Mouse (Mus musculus) forelimb bud, embryonic 11.5 days (tissue): ENCODE results near the gene Gm7534.
"Not testable (repeated sequence)": the region's sequence is repeated elsewhere in the genome, so short reads cannot be mapped to it uniquely, and the experiment has no call there.

ENCODE experiments used
- DNase-seq: peaks from one replicate; pipeline ENCODE4 v3.0.0-alpha.2; 2012; ENCODE audit warnings: low read depth, low spot score

Gm7534 gene

GRCm38 (mm10) chr4:134203340-134203896, 614 bp upstream of the Gm7534 start:
- DNase-seq: no peak

DNA sequence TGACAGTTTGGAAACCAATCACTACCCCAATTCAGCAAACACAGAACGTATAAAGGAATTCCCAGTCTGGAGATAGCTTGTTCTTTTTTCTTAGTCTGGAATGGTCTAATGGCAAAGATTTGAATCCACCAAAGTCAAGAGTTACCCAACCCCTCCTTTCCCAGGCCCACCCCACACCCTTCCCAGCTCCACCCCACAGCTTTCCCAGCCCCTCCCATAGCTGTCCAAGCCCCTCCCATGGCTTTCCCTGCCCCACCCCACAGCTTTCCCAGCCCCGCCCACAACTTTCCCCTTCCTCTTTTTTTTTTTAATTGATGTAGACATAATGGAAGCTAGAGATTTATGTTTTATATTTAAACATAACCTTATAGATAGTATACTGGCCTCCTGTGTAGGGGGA, 3.4 kb downstream of the Gm7534 start:
- DNase-seq: no peak

DNA sequence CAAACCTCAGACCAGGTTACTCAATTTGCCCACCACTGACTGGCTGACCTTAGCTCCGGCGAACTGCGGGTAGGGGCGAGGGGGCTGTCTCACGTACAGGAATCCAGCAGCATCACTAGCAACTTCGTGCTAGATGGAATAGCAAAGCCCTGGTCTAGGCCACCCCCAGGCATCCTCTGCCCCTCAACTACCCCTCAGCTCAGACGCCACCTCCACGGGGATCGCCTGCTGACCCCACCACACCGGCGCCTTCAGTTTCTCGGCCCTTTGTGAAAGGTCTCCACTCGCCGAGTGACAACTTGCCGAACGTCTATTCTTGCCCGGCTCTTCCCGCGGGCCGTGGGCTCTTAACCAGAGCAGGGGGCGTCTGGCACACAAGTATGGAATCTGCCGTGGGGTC, 16.5 kb downstream of the Gm7534 start:
- no peak for DNase-seq

DNA sequence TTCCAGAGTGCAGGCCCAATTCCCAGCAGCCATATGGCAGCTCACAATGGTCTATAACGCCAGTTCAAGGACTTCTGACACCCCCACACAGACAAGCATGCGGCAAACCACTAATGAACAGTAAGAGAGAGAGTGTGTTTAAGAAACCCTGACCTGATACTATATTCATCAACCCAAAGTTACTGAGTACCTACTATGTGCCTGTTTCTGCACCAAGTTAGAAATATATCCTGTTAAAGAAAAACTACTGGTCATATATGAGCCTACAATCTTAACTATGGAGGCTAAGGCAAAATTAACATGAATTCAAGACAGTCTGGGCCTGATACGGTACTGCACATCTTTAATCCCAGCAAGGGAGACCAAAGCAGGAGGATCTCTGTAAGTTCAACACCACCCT, 17.2 kb downstream of the Gm7534 start:
- DNase-seq: no peak

DNA sequence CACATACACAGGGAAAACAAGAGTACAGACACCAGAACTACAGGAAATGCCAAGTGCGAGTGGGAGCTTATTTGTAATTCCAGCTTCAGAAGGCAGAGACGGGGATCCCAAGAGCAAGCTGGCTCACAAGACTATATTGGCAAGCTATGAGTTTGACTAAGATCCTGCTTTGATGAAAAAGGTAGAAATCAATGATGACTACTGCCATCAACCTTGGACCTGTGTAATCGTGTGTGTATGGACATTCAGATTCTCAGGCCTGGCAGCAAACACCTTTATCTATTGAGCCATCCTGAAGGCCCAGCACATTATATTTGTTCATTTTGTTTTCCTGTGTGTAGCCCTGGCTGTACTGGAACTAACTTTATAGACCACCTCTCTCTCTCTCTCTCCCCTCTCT, 19.1 kb downstream of the Gm7534 start:
- no peak for DNase-seq

DNA sequence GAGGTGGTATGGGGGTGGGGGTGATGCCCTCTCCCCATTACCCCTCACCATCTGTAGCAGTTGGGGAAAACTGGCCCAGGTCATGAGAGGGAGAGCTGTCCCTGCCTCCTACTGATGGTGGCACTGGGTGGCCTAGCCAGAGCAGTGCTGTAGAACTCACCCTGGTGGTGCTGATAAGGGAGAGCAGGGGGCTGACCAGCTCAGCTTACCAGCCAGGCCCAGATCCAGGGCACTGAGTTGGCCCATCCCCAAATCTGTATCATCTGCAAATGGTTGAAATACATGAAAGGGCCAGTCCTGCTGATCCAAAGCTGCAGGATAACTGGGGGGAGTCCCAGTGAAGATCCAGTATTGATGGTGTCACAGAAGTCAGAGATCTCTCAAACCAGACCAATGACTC, 21.0 kb downstream of the Gm7534 start:
- no peak for DNase-seq

DNA sequence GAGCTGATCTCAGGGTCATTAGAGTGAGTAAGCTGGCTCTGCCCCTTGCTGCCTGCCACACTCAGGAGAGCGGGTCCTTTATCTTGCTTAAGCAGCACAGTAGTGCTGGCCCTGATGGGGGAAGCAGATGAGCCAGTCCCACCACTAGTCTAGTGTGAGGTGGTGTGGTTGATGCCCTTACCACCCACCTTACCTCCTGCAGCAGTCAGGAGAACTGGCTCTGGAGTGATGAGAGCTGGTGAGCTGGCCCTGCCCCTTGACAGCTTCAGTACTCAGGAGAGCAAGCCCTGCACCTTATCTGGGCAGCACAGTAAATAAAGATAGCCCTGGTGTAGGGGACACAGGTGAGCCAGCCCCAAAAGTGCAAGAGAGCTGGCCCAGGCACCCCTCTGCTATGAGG, 21.7 kb downstream of the Gm7534 start:
- no peak for DNase-seq

GRCm38 (mm10) chr4:134172391-134172790, 30.4 kb downstream of the Gm7534 start:
- no peak for DNase-seq

GRCm38 (mm10) chr4:134166906-134167305, 35.9 kb downstream of the Gm7534 start:
- no peak for DNase-seq

GRCm38 (mm10) chr4:134165548-134166465, 37.0 kb downstream of the Gm7534 start:
- no peak for DNase-seq

- DNase-seq: no peak
These were observed 37.8 kb downstream of the Gm7534 start for GRCm38 (mm10) chr4:134165024-134165423.

DNA sequence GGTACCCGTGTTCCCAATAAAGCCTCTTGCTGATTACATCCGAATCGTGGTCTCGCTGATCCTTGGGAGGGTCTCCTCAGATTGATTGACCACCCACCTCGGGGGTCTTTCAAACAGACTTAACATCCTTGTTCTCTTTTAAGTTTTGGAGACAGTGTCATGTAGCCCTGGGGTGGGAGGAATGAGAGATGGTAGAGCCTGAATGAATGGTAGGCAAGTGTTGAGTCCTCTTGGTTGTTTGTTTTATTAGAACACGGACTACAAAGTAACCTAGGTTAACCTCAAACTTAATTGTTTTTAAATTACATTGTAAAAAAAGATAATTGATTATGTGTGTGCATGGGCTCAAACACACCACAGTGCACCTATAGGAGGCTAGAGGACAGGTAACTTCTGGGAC, 38.2 kb downstream of the Gm7534 start:
- DNase-seq: no peak

- DNase-seq: not testable (repeated sequence)
These were observed 42.7 kb downstream of the Gm7534 start for GRCm38 (mm10) chr4:134160071-134160470.

DNA sequence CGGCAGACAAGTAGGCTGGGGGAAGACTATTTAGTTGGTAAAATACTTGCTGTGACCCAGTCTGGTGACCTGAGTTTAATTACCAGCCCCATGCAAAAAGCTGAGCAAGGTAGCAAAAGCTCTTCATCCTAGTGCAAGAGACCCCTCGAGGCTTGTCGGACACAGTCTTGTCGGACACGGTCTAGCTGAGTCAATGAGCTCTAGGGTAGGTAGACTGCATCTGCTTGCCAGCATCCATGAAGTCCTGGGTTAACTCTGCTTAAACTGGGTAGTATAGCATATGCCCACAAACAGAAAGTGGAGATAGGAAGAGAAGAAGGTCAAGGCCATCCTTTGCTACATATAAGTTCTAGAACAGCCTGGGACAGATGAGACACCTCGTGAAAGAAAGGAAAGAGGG, 44.0 kb downstream of the Gm7534 start:
- no peak for DNase-seq

DNA sequence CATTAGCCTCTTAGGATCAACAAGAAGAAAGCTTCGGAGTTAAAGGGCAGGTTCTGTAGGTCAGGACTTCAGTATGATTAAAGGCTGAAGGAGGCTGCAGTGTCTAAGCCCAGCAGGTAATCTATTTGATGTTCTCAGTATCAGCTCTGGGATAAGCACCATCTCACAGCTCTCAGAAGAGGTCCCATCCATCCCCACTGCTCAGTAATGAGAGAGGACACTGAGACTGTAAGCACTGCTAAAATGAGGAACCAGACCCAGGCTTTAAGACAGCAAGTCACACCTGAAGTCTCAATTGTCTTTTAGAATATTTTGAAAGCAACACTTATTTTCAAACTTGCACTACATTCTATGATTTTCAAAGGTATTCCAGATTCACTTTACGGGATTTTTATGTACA, 45.2 kb downstream of the Gm7534 start:
- DNase-seq: no peak

DNA sequence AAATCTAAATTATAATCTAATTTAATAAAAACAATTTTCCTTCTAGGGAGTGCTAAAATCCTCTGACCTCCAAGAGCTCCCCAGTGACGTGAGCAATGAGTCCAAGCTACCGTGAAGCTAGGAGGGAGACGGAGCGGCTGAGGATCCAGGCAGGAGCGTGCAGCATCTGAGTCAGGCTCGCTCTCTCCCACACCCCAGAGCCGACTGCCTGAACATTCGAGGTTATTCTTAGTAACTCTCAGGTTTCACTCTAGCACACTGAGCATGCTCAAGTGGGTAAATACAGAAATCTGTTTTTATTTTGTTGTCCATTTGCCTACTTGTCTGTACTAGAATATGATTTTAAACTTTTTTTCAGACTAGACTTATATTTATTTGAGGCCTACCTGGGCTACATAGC, 46.1 kb downstream of the Gm7534 start:
- no peak for DNase-seq

DNA sequence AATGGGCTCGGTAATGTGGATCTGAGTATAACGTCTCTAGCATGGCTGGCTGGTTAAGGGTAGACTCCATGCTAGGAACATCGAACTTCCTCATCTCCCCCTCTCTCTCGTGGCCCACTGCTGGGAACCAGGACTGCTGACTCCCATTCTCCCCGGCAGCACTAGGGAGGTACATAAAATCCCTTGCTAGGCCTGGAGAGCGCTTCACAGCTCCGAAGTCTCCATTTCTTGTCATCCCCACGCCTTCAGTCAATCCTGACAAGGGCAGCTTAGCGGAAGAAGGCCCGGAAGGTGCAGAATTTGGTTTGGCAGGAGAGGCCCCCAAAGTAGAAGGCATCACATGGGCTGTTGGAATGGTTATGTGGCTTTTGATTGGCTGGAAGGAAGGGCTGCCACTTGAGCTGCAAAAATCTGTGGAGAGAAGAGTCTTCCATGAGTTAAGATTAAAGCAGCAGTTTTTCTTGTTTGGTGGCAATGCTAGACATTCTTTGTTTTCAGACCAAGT, 46.8 kb downstream of the Gm7534 start:
- no peak for DNase-seq

- DNase-seq: no peak
These were observed 47.3 kb downstream of the Gm7534 start for GRCm38 (mm10) chr4:134155531-134155930.

GRCm38 (mm10) chr4:134154354-134154753, 48.5 kb downstream of the Gm7534 start:
- DNase-seq: no peak

DNA sequence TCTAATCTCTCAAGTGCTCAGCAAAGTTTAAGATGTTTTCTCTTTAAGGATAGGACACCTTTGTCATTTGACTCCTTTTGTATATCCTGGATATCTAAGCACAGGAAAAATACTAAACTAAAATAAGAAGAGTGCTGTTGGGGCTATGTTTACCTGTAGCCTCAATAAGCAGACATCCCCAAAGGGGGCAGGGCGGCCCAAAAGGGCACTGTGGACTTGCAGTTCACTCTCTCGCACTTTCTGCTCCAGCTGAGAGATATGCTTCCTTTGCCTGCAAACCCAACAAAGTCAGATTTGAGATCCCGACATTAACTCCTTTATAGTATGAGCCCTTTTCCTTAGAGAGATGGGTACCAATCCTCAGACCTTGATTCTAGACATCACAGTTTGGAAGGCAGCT, 49.1 kb downstream of the Gm7534 start:
- DNase-seq: no peak

- no peak for DNase-seq
These were observed 50.7 kb downstream of the Gm7534 start for GRCm38 (mm10) chr4:134152112-134152511.

GRCm38 (mm10) chr4:134149389-134149788, 53.4 kb downstream of the Gm7534 start:
- no peak for DNase-seq

DNA sequence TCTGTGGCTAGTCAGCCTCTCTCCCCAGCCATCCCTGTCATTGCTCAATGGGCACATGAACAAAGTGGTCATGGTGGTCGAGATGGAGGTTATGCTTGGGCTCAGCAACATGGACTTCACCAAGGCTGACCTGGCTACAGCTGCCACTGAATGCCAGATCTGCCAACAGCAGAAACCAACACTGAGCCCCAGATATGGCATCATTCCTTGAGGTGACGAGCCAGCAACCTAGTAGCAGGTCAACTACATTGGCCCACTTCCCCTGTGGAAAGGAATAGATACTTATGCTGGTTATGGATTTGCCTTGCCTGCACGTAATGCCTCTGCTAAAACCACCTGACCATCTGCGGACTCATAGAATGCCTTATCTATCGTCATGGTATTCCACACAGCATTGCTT, 58.5 kb downstream of the Gm7534 start:
- not testable (repeated sequence) for DNase-seq
